Mouse (Mus musculus) thymus, postnatal 14 days (tissue): ENCODE measurements at regions not wholly inside any gene's neighbourhood (a gene's known extent, or its start where the extent isn't known, plus 50 kb on each side); places are given as distances from the start of the nearest gene placed in this dataset.

Experiments used
- DNase-seq: peaks from one replicate; pipeline ENCODE4 v3.0.0; 2021

- no peak for DNase-seq
Measured at GRCm38 (mm10) chr1:69470614-69471250, 216.3 kb downstream of the Ikzf2 start.

- DNase-seq = no peak
Measured at GRCm38 (mm10) chr1:69469158-69469901, 217.7 kb downstream of the Ikzf2 start.

- DNase-seq = no peak
Measured at GRCm38 (mm10) chr1:69466534-69467275, 220.3 kb downstream of the Ikzf2 start.

- no peak for DNase-seq
Measured at GRCm38 (mm10) chr1:69461191-69461590, 225.9 kb downstream of the Ikzf2 start.

- no peak for DNase-seq
Measured at GRCm38 (mm10) chr1:69459899-69460298, 227.1 kb downstream of the Ikzf2 start.

- no peak for DNase-seq
Measured at GRCm38 (mm10) chr1:69457471-69457870, 229.6 kb downstream of the Ikzf2 start.

GRCm38 (mm10) chr1:69453991-69454390, 233.1 kb downstream of the Ikzf2 start:
- peak; percentile 12 for DNase-seq

- no peak for DNase-seq
Measured at GRCm38 (mm10) chr1:69452910-69453309, 234.1 kb downstream of the Ikzf2 start.

- DNase-seq = no peak
Measured at GRCm38 (mm10) chr1:69450455-69450854, 236.6 kb downstream of the Ikzf2 start.

- DNase-seq = no peak
Measured at GRCm38 (mm10) chr1:69447276-69447675, 239.8 kb downstream of the Ikzf2 start.

- DNase-seq = no peak
Measured at GRCm38 (mm10) chr1:69444722-69445121, 242.3 kb downstream of the Ikzf2 start.

- DNase-seq = no peak
Measured at GRCm38 (mm10) chr1:69443466-69443865, 243.6 kb downstream of the Ikzf2 start.

GRCm38 (mm10) chr1:69440564-69441334, 246.3 kb downstream of the Ikzf2 start:
- DNase-seq = no peak

- DNase-seq = no peak
Measured at GRCm38 (mm10) chr1:69437042-69437441, 250.0 kb downstream of the Ikzf2 start.

GRCm38 (mm10) chr1:69433655-69434357, 253.2 kb downstream of the Ikzf2 start:
- no peak for DNase-seq

GRCm38 (mm10) chr1:69430683-69431407, 256.2 kb downstream of the Ikzf2 start:
- DNase-seq = no peak

- DNase-seq = no peak
Measured at GRCm38 (mm10) chr1:69429632-69430031, 257.4 kb downstream of the Ikzf2 start.

- no peak for DNase-seq
Measured at GRCm38 (mm10) chr1:69397676-69398075, 289.4 kb downstream of the Ikzf2 start.

- no peak for DNase-seq
Measured at GRCm38 (mm10) chr1:69382374-69382773, 274.5 kb upstream of the Erbb4 start.

- no peak for DNase-seq
Measured at GRCm38 (mm10) chr1:69379741-69380140, 271.9 kb upstream of the Erbb4 start.

GRCm38 (mm10) chr1:69376923-69377706, 269.3 kb upstream of the Erbb4 start:
- DNase-seq = no peak
